Mouse (Mus musculus) naive thymus-derived CD4-positive, alpha-beta T cell, adult 5 months (primary cell): ENCODE data around the gene Tead4. TPM values are rescaled to one million over a fixed set of nuclear protein-coding genes. Genes with fewer than 3 reads are reported as not detected.

ENCODE experiments used
- polyA plus RNA-seq: library from polyadenylated mRNA; unstranded; fragments of 100-300 nt; shearing (Covaris generic); gene quantifications from one replicate; pipeline ENCODE4 v1.2.1, GENCODE M21; 2017

Tead4 gene
- polyA plus RNA-seq, result not detected

GRCm38 (mm10) chr6:128300134-128301001 is at the start of gene Tead4:
Gene Tead4 (minus strand): TSS chr6:128300823.

Other genes starting within 250 kb of the Tead4 start
- 6.2 TPM for gene Tspan9, start 157.2 kb downstream of the Tead4 start, polyA plus RNA-seq
- 1.4 TPM for gene Tulp3, start 55.0 kb upstream of the Tead4 start, polyA plus RNA-seq
- gene Rhno1, start 62.1 kb upstream of the Tead4 start, polyA plus RNA-seq, result 58.4 TPM
- gene Foxm1, start 62.1 kb upstream of the Tead4 start, polyA plus RNA-seq, result 2.6 TPM
- not detected for gene Tex52, start 74.6 kb upstream of the Tead4 start, polyA plus RNA-seq
- gene Gm44596, start 74.7 kb upstream of the Tead4 start, polyA plus RNA-seq, result not detected
- 0.81 TPM for gene Nrip2, start 98.5 kb upstream of the Tead4 start, polyA plus RNA-seq
- gene Itfg2, start 124.1 kb upstream of the Tead4 start, polyA plus RNA-seq, result 43.5 TPM
- gene Fkbp4, start 137.9 kb upstream of the Tead4 start, polyA plus RNA-seq, result 162 TPM
- not detected for gene Pzp, start 225.9 kb upstream of the Tead4 start, polyA plus RNA-seq